Mouse (Mus musculus): ENCODE results near the gene Rnf113a2. TPM values are rescaled to one million over a fixed set of nuclear protein-coding genes. Genes with fewer than 3 reads are reported as not detected.

The Rnf113a2 gene
- total RNA-seq, 2 experiments from 2014 or later, result 27.5 to 31.2 TPM

DNA sequence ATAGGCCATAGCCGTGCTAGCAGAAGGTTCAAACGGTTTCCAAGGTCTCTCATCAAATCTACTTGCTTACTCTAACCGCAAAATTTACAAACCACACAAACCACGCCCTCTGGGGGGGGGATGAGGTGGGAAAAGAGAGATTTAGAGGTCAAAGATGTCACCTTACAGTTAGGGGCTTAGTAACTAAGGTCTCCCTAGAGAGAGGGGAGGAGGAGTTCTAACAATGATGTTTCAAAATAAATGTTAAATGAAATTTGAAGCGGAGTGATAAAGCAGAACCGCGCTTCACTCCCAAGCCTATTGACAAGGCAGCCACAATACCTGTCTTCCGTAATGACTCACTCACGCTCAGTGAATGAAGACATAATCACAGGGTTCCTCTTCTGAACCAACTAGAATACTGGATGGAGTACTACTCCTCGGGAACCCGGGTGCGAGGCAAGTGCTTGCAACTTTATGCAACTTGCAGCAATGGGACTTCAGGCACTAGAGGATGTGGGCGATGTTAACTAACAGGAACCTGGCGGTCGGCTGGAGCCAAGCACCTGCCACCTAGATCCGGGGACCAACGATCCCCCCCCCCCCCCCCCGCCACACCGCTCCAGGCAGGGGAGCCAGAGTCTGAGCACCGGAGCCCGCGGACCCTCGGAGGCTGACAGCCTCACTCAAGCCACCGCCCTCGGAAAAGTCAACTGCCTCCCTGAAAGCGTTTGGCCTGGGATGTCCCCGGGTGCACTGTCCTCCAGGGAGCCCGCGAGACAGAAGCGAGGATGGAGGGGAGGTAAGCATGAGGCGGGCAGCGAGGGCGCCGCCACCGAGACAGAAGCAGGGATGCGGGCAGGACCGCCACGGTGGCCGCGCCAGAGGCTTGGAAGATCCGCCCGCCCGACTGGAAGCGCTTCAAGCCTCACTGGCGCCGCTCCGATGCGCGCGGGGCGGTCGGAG lies 8.8 kb upstream of the Rnf113a2 start:
- peak; percentile 82 for ATAC-seq (ENCODE audit: poor library complexity, severe bottlenecking)

DNA sequence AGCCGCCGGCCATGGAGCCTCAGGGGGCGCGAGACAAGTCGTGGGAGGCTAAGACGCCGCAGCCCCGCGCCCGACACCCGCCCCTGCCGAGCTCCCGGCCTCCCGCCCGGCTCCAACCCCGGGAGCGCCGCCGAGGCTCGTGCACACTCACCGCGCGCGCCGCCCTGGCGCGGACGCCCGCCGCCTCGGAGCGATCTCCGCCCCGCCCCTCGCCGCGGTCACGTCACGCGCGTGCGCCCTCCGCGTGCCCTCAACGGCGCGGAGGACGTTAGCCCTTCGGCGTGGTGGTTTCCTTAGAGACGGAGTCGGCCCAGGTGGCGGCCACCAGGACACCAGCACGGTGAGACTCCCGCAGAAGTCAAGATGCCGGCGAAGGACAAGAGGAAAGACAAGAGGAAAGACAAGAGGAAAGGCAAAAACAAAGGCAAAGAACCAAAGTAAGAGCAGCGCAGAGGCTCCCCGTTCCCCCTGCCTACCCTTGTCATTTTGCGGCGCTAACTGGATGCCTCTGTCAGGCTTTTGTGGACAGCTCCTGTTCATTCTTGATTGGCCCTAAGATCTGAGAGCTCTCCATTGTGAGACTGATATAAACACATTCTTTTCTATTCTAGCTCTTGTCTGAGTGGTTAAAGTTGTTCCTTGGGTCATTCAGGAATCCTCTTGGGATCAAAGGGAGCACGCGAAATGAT lies 8.0 kb upstream of the Rnf113a2 start, which contains the start of the genes Entpd5 and Bbof1:
TSS of gene Entpd5 (minus strand) at position 211 of the 689 bp plus-strand sequence.
TSS of gene Bbof1 (plus strand) at position 253 of the 689 bp plus-strand sequence.
- ATAC-seq (ENCODE audit: poor library complexity, severe bottlenecking), result peak; percentile 88

DNA sequence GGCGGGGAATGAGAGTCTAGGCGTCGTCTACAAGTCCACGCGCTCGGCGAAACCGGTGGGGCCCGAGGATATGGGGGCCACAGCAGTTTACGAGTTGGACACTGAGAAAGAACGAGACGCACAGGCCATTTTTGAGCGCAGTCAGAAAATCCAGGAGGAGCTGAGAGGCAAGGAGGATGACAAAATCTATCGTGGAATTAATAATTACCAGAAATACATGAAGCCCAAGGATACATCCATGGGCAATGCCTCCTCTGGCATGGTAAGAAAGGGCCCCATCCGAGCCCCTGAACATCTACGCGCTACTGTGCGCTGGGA lies 568 bp downstream of the Rnf113a2 start:
- ATAC-seq (ENCODE audit: poor library complexity, severe bottlenecking), result no peak

DNA sequence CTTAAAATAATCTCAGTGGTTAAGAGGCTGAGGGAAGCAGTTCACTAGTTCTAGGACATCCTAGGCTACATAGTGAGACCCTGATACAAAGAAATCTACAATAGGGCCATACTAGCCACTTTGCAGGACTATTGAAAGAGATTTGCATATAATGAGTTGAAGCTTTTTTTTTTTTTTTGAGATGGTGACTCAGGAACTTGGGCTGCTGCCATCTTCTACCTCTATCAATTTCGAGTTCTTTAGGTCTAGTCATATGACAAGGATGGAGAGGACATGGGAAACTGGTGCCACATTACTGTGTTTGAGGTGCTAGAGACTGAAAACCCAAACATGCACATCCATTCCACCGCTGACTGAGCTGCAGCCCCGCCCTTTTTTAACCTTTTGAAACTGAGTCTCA lies 7.0 kb downstream of the Rnf113a2 start:
- ATAC-seq (ENCODE audit: poor library complexity, severe bottlenecking), result no peak

DNA sequence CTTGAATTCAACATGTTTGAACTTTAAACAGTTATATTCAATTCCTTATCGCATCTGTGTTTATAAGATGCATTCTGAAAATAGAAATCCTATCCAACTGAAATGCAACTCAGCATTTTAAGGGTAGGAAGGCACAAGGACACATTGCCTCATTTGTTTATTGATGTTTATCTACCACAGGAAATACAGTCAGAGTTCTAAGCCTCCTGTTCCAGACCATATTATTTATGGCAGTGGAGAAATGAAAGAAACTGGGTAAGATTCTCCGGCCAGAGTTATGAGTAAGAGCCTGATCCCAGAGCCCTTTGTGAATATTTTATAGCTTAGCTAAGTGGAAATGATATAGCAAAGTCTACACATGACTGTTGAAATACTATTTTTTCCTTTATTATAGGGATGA lies 12.8 kb downstream of the Rnf113a2 start:
- no peak for ATAC-seq (ENCODE audit: poor library complexity, severe bottlenecking)

DNA sequence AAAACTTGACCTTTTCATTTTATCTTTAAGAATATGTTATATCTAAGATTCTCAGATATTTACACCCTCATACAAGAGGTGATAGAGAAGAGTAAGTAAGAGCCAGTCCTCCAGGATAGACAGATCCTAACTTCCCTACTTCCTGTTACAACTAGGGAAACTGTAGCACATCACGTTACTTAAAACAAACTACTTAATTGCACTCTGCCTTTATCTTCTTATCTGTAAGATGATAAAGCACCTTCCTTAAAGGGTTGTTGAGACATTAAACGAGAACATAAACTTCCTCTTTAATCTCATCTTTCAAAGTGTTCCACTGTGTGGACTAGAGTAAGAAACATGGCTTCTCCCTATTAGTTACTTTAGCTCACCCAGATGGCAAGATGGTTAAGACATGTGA lies 21.7 kb downstream of the Rnf113a2 start:
- no peak for ATAC-seq (ENCODE audit: poor library complexity, severe bottlenecking)

DNA sequence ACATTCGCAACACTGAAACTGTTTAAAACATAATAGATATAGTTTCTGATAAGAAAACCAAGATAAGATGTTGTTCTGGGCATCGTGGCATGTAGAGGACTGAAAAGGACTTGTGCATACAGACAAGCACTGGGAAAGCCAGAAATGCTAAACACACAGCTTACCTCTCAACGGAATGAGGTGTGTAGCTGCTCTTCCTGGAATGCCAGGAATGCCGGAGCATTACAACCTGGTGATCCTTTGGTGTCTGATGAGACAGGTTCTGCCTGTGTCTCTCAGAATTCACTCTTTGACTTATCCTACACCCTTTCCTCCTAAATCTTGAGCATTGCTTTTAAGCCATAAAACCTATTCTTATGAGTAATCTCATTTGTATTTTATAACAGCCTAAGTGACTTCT lies 25.5 kb downstream of the Rnf113a2 start:
- ATAC-seq (ENCODE audit: poor library complexity, severe bottlenecking), result no peak

DNA sequence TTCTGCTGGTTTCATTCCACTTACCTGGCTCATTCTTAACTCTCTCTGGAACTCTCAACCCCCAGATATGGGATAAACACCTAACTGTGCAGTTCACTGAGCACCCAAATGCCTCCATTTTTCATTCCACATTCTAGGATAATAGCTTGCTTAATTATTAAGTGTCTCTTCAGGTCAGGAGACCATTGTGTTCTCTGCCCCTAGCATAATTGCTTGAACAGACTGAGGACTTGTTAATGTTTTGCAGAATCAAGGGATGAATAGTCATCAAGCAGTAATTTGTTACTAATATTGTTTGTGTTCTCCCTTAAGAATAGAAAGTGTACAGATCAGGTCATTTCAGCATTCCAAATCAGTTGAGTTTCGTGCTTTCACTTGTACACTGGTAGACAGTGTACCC lies 30.4 kb downstream of the Rnf113a2 start:
- ATAC-seq (ENCODE audit: poor library complexity, severe bottlenecking), result no peak

DNA sequence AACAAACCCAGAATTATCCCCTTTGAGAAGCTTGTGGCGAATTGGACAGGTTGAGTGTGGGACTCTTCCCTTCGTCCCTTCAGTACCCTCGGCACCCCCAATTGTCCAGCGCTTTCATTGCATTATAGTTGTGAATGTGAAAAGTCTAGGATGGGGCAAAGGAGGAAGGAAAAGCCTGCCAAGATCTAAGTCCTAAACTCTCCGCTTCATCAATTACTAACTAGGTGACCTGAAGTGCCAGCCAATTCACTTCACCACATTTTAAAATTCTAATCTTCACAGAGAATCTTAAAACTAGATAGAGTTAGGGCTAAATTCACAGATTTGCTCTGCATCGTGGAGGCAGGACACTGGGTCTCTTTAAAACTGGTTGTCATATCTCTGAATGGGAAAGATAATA lies 31.2 kb downstream of the Rnf113a2 start:
- no peak for ATAC-seq (ENCODE audit: poor library complexity, severe bottlenecking)

DNA sequence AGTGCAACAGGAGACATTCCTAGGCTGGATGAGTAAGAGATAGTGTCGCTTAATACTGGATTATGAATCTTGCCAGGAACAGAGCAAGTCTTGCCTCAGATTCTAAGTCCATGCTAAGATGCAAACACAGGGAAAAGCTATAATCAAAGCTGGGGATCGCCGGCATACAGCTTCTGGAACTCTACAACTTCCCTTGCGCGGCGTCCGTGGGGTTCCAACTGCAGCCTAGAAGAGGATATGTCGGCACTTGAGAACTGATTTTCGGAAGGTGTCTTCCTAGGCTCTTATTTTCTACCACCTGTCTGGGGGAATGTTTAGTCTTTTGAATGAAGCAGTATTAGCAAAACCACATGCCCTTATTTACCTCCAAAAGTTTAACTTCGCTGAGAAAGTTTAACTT lies 32.9 kb downstream of the Rnf113a2 start:
- ATAC-seq (ENCODE audit: poor library complexity, severe bottlenecking), result no peak

DNA sequence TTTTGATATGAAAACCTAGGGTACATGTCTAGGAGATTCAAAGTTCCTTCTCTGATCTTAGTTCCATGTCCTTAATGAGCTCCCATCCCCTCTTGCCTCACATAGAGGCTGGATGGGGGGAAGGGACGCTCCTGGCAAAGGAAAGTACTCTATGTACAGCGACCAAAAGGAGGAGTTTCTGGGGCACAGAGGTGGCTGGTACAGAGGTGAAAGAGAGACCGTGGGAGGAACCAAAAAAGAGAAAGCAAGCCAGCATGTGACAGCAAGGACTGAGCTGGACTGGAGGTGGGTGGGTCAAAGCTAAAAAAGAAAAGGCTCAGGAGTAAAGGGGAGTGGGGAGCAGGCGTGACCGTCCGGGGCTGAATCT lies 33.3 kb downstream of the Rnf113a2 start:
- no peak for ATAC-seq (ENCODE audit: poor library complexity, severe bottlenecking)

DNA sequence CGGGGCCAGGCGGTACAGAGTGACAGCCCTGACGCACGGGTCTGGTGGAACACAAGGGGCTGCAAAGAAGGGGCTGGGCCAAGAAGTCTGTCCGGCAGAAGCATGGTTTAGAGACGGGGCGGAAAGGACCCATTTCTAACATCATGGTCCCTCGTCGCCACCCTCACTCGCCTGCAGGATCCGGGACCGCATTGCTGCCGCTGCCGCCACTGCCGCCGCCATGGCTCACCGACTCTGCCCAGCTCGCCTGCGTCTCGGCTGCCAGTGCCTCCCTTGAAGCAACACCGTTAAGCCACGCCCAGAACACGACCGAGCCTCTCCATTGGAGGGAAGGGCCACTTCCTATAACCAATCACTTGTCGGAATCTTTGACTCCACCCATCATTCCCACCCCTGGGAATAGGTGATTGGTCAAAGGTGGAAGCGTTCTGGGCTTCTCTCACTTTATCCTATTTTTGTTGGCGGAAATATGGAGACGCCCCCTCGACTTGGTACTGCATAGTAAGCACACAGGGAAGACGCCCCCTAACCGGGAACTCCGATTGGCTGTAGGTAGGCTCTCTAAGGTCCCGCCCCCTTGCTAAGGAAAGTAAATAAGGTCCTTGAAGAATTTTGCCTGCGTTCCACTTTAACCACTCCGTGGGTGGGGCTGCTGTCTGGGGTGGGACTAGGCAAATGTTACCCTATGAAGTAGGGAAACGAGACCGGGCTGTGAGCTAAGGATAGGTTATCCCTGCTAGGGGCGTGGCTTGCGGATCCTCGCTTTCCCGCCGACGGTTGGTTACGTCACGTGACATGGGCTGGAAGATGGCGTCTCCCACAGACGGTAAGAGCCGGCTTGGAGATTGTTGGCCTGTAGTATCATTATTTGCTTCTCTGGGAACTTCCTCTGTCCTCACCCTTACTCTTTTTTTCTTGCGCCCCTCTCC lies 34.0 kb downstream of the Rnf113a2 start, which contains the start of the genes Aldh6a1 and Lin52:
TSS of gene Aldh6a1 (minus strand) at position 287 of the 929 bp plus-strand sequence.
TSS of gene Lin52 (plus strand) at position 705 of the 929 bp plus-strand sequence.
- peak; percentile 92 for ATAC-seq (ENCODE audit: poor library complexity, severe bottlenecking)

DNA sequence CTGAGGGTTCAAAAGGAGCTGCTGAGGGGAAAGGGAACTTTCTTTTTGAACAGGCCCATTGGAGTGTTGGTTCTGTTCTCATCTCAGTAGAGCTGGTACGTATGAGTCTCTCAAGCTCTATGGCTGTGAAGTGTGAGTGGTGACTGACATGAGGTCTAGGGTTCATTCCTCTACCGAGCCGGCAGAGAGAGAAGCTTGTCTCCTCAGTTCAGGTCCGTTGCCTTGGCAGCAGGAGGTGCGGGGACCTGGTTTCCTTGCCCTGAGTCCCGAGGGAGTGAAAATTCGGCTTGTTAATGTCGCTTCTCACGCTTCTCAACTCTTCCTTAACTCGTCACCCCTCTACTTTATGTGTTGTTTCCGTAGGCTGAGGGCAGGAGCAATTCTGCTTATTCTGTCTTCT lies 34.8 kb downstream of the Rnf113a2 start:
- ATAC-seq (ENCODE audit: poor library complexity, severe bottlenecking), result no peak

DNA sequence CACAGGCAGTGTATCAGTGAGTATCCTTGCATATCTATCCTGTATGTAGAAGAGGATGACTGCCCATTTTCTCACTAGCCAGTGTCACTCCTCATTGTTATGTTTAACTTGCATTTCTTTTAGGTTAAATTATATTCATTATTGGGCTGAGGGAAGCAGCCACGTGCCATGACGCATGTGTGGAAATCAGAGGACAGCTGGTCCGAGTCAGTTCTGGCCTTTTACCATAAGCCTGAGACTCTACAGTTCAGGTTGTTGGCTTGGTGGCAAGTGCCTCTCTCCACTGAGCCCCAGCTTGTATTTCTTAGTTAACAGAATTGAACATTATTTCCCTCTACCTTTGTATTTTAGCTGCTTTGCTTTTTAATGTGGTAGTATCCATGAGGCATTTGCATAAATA lies 39.9 kb downstream of the Rnf113a2 start:
- ATAC-seq (ENCODE audit: poor library complexity, severe bottlenecking), result no peak

DNA sequence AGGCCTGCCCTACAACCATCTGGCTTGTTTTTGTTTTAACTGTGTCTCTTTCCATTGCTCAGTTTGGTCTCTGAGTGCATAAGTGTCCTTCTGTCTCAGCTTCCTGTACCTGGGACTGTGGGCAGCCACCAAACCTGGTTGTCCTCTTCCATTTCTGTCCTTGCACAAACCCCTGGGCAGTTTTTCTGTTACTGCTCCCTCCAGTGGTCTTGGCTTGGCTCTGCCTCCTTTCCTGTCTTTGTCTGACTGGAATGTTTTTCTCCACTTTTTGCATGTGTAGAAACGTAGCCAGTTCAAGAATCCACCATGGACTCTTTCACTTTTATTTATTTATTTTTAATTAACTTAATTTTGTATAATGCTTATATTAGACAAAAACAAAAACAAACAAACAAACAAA lies 42.8 kb downstream of the Rnf113a2 start:
- ATAC-seq (ENCODE audit: poor library complexity, severe bottlenecking), result no peak

DNA sequence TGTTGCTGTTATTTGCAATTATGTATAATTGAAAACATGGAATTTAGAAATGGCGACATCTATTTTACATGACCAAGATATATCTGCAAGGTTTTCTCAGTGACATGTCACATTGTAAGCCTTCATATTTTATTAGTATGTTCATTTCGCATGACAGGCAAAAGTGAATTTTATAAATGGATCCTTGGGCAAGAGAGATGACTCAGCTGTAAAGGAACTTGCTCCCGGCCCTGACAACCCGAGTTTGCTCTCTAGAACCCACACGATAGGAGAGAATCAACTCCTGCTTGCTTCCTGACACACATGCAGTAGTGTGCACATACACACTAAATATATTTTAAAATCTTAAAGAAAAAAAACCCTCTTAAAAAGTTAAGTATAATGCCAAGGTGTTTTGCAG lies 44.4 kb downstream of the Rnf113a2 start:
- no peak for ATAC-seq (ENCODE audit: poor library complexity, severe bottlenecking)

DNA sequence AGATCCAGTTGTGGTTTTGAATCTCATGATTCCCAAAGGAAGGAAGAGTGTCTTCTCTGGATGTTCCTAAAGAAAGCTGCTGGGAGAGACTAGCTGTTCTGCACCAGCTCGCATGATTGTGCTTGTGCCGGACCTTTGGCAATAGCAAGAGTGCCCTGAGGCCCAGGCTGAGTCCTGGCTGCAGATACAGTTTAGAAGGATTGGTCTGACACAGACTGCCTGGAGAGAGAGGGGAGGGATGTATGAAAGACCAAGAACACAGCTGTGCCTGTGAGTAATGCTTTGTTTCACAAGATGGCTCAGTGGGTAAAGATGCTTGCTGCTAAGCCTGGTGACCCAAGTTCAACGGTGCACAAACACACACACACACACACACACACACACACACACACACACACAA lies 45.9 kb downstream of the Rnf113a2 start:
- ATAC-seq (ENCODE audit: poor library complexity, severe bottlenecking), result no peak

All from megakaryocyte, adult 5-6 weeks (primary cell).